Mouse (Mus musculus) testis, postnatal 14 days (tissue): Measurements from ENCODE around the gene Kcnj6.

Source experiments
- DNase-seq: peaks from one replicate; pipeline ENCODE4 v3.0.0; 2021; ENCODE audit warnings: low spot score

The Kcnj6 gene

DNA sequence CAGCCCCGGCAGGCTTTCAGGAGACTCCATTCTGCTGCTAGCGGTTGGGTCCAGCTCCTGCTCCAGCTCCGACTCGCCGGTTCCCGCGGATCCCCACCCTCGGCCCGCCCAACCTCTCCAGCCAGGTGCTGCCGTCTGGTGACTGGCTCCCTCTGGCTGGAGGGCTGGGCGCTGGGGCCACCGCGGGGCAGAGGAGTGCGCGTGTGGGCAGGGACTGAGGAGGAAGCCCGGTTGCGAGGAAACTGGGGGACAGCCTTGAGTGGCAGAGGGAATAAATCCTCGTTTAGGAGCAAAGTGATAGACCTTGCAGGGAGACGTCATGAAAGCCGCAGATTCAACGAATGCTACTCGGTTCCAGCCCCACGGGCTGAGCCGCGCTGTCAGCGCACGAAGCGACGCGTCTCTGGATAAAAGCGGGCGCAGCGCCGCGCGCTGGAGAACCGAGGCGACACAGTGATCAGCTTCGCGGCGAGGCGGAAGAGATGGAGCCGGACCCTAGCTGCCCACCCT, at the start of gene Kcnj6:
TSS of gene Kcnj6 (minus strand) at position 362 of the 510 bp plus-strand sequence.
- DNase-seq, result no peak

DNA sequence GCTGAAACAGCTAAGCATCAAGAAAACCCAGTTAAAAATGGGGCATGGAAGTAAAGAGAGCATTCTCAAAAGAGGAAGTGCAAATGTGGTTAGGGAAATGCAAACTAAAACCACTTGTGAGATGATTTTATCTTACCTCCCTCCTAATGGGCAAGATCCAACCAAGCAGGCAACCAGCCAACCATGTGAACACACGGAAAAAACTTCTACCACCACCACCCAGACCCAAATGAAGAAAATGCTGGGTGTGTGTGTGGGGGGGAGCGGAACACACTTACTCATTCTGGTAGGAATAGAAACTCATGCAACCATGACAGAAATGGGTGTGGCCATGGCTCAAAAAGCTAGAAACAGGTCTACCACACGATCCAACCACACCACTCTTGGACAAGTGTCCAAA, 12.4 kb upstream of the Kcnj6 start:
- no peak for DNase-seq

DNA sequence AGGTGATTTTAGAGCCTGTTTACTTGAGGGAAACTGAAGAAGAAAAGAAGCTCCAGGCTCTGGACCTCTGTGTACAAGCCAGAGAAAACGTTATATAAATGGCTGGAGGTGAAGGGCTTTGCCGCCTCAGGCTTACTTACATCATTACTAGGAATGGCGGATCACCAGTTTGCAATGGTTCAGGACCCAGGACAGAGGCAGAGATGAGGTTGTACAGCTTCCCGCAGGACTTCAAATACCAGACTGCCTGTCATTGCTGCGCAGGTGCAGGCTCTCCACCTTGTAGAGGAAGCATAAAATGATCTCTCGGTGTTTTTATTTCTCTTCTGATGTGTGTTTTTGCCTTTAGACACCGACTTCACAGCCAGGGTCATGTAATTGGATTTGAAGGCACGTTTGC, 7.1 kb upstream of the Kcnj6 start:
- DNase-seq, result no peak

DNA sequence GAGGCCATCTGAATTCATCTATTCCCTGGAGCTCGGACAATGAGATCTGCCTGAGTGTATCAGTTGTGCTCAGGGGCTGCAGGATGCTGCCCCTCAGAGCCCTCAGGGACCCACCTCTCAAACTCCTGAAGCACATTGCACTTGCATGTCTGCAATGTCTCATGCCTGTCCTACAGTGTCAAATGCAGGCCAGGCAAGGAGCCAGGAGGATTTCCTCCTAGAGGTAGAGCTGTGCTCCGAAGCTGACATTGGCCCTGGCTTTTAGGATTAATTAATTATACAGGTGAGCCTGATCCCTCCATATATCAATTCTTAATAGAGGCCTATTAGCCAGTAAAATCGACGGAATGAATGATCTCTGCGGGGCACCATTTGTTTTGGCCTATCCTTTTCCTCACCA, 2.0 kb upstream of the Kcnj6 start:
- no peak for DNase-seq

DNA sequence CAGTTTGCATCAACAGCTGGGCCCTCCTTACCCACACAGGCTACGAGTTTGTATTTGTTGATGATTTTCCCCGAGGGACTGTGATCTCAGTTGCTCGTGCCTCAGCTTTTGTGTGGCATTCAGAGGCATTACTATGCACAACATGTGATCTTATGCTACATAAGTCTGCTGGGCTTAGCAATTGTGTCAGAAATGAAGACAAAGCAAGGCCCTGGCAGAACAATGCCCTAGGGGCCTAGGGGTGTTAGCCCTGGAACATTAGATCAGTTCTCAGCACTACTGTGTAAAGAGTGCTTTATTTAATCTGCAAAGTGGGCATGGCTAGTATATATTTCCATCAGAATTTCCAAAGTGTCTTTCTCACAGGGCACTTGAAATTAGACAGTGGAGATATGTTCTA, 1.5 kb upstream of the Kcnj6 start:
- no peak for DNase-seq

DNA sequence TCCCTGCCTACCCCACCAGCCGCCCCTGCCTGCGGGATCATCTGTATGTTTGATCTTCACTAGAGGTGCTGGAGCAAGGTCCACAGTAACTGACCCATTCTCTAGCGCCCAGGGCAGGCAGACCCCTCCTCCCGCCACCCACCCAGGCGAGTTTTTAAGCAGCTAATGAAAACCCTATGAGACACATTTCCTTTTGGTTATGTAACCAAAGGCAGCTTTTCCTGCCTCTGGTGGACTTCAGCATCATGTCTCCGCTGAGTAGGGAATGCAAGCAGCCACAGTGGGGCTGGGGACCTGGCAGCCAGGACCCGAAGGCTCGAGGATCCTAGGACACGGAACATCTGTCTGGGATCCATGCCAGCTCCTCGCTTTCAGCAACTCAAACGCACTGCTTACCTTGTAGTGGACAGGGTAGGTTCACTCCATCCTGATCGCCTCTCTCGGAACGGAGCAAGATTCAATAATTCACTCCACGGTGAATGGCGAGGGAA, 665 bp downstream of the Kcnj6 start:
- no peak for DNase-seq

DNA sequence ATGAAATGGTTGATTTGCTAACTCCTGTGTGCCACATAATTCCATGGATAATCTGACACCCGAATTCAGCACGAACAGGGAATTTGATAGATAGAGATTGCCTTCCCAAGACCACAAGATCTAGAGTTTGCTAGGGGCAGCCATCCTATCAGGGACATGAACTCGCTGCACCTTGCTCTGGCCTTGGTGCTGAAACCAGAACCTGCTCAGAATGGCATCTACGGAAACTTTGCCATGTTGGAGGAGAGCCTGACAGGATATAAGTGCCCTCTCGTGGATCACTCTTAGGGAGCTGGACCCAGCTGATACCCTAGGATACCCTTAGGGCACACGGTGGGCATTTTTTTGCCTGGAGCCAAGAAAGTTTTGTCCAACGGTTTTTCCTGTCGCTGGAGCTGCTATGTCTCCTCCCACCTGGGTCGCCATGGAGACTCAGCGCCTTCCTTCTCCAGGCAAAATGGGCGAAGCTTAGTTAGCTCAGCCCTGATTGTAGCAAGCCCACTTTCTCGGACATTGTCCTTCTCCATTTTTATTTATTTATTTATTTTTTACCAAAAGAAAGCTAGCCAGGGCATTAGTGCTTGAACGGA, 1.9 kb downstream of the Kcnj6 start:
- peak; percentile 39 for DNase-seq

DNA sequence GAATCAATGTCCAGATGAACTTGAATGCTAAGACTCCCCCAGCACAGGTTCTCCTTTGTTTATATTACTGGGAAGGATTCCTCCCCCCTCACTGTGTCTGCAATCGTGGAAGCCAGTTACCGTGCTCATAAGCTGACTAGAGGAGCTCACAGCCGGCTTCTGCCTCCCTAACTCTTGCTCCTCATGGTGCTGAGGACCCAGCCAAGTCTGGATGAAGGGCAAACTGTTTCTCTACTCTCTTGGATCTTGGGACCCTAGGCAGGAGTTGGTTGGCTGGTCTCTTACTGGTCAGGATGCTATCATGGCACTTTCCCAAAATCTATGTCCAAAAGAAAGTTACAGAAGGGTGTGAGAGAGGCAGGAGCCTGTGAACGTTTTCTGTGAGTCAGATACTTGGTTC, 2.6 kb downstream of the Kcnj6 start:
- DNase-seq, result no peak

DNA sequence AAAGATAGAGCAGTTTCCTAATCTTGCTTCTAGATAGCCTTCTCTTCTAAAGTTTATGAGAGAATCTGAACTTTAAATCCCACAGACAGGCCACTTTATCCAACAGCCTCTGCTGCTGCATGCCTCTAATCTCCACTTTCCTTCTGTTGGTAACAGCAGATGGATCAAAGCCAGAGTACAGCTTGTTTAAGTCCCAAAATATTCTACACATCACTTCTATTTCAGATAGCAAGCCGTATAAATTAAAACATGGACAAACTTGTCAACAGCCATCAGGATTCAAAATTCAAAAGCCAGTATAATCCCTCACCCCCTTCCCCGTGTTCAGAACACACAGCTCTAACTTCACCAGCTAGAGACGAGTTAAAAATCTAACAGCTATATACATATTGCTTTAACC, 3.4 kb downstream of the Kcnj6 start:
- DNase-seq, result no peak

DNA sequence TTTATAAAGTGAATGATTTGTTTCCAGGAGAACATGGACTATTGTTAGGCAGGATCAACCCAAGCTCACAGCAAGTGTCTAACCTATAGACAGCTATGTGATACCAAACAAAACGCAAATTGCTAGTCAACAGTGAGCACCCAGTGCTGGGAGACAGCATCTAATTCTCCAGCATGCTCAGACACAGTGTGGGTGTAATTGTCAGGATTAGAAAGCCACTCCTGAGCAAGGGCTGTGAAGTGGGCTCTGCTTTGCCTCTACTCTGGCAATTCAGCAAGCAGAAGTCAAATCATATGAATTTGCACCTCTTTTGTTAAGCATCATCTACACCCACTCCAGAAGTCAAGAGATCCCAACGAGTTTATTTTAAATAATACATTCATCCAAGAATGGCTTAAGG, 7.4 kb downstream of the Kcnj6 start:
- no peak for DNase-seq

DNA sequence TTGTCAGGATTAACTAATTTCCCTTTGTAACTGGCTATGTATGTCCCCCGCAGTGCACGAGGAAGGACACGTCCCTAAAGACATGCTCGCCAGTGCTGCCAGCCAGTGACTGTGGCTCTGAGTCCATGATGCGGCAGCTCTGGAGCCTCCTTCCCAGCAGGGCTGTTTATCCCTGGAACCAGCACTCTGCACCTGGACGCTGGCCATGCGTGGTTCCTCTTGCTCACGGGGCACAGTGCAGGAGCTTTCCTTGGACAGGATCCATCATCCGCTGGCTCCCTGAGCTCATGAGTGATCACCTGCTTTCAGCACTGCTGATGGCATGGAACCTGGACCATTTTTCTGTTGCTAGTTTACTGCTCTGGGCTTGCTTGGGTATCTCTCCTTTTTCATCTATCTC, 10.8 kb downstream of the Kcnj6 start:
- DNase-seq, result no peak

DNA sequence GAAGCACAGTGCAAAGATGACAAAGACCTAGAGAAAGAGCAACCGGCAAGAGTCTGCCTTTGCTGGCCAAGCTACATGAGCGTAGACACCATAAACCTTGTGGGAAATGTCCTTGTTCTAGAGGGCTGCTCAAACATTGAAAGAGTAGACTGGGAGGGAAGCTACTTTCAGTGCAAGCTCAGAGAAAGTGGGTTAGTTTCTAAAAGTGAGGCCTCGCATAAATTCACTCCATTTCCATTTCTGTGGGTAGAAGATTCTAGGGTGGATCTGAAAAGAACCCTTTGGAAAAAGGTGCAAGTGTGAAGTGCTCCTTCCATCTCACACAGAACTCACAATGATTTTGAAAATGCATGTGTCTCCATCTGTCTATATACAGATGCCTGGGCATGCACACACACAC, 13.2 kb downstream of the Kcnj6 start:
- DNase-seq, result no peak

DNA sequence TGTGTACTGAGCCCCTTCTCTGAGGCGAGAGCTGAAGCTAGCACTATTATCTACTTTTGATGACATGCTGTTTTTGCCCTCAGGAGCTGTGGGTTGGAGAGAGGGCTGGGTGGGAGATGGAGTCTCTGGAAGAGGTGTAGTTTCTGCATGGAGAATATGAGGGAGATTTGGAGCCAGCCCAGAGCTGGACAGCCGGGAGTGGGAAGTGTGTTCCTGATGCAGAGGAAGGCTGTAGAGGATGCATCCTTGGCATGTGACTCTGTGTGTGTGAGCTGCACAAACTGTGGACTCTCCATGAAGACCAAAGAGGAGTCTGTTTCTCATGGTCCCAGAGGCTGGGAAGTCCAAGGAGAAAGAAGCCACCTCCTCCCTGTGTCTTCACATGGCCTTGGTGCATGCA, 17.1 kb downstream of the Kcnj6 start:
- DNase-seq, result no peak

DNA sequence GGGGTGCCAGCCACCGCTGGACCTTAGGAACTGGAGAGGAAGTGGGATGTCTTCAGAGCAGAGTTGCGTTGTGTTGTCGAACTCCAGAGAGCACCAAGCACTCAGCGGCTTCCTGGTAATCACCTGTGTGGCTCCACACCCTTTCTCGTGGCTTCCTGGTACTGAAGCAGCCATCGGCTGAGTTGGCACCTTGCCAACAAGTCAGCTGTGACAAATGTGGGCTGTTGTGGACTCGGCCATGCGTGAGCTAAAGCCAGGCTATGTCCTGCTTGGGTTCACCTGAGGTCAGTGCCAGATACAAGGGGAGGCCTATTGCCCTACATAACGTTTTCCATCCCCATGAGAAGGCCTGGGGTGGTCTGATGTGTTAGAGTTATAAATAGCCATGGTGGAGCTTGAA, 18.0 kb downstream of the Kcnj6 start:
- no peak for DNase-seq

DNA sequence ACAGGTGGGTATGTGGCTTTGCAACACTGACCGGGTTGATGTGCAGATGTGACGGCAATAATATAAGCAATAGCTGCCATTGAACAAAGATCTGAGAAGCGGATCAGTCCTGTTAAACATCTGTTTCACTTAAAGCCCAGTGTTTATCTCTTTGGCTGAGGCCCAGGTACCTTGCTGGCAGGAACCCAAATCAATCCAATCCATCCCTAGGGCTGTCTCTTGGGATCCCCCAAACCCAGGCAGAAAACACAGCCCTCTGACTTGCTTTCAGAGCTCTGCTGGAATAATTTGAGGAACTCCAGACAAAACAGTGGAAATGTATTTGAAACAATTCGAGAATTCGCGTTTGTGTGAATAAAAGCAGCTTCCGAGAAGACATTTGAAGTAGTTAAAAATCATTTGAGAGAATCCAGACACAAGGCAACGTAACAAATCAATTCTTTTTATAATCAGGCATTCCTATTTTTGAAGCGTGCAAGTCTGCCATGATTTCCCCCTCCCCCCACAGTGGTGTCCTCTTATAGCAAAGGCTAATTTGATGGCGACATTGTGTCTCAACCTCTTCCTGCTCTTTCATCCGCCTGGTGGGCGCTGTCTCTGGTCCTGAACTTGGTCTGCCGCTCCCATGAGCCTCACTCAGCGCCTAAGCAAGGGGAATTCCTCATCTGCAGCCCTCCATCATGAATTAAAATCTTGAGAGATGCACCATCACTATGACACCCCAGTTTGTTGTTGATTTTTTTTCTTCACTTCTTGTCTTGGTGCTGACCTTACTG, 25.2 kb downstream of the Kcnj6 start:
- DNase-seq, result peak; percentile 57

DNA sequence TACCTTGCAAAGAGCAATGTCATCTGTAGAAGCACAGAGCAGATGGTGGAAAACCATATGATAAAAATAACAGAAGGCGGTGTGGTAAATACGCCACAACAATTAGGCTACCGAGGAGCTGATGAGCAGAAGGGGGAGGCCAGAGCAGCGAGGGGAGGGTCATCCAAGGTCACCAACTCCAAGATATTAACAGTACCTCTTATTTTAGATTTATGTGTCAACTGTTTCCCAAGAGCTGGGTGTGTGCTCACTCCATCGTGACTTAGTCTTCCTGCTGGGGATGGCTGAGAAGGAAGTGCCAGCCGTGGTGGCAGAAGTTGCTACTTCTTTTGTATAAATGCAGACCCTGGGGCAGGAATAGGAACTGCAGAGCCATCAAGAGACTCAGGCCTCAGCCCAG, 28.6 kb downstream of the Kcnj6 start:
- no peak for DNase-seq

DNA sequence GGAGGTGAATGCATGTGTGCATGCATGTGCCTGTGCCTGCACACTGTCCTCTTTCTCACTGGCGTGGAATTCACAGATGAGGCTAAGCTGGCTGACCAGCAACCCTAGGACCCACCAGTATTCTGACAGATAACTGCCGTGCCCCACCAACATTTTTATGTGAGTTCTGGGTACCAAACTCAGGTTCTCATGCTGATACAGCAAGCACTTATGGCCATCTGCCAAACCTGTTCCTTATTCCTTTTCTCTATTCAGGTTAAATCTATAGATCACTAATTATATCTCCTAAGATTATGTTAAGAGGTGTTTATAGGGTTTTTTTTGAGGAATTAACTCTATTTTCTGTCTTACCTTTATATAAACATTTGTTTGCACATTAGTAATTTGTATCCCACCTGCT, 29.0 kb downstream of the Kcnj6 start:
- no peak for DNase-seq

DNA sequence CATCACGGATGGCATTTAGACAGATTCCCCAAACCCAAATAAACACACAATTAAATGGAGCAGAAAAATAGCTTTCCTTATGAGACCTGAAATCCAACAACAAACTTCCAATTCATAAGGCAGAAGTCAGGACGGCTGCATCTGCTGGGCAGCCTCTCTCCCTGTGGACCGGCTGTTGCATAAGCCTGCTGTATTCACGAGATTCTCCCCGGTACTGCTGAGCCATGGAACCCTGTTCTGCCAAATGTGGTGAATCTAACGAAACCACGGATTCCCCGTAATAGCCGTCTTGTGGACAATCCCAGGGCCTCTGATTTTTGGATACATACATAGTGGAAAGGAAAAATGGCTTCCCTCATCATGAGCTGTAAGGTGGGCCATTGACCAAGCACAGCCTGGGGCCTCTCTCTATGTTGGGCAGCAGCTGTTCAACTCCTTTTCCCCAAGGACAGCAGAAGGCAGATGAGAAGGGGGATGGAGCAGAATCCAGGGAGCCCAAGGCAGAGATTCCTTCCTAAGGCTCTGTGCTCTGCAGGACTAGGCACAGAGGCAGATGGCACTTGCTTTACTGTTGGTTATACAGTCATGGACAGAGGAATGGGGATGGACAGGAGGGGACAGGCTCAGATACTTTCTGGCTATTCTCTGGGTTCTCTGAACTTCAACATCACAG, 40.2 kb downstream of the Kcnj6 start:
- no peak for DNase-seq

DNA sequence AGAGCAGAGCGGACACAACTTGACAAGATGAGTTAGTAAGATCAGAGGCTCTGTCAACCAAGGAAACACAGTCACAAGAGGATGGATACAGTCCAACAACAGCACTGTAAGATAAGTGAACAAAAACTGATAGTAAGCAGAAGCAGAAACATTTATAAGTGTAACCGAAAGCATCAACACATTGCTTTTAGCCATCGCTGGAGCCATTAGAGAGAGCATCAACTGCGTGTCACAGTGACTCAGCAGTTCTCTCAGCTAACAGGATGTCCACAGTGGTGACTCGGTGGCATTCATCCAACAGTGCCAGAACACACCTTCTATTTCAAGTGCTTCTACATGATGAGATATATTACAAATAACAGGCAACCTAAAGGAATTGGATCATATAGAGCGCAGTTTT, 41.1 kb downstream of the Kcnj6 start:
- no peak for DNase-seq

DNA sequence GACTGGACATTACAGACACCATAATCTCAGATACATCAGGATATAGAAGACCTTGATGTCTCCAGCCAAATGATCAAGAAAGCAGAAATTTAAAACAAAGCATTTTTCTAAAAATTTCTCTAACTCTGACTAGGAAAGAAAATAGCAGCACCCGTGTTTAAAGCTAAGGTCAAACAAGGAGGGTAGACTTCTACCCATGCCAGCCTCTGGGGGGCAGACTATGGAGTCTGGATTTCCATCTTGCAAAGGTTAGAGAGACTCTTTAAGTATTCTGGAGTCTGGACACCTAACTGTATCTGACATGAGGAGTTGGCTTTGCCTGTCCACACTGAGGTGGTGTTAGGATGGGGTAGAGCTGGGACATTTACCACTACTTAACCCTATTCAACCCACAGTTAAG, 44.2 kb downstream of the Kcnj6 start:
- DNase-seq, result no peak

DNA sequence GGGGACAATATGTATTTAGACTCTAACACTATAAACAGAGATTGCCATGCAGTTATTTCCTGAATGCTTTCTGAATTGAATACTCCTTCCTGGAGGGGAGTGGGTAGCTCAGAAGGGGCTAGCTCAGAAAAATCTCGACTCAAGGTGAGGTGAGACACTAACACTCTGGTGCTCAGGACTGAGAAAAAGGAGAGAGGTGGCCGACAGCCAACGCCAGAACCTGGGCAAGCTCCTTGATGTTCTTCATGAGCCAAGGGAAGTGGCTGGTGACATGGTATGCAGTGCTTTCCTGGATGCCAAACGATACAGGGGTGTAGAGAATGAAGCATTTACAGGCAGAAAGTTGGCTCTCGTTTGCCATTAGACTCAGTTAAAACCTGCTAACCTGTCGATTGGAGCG, 48.3 kb downstream of the Kcnj6 start:
- DNase-seq, result no peak

DNA sequence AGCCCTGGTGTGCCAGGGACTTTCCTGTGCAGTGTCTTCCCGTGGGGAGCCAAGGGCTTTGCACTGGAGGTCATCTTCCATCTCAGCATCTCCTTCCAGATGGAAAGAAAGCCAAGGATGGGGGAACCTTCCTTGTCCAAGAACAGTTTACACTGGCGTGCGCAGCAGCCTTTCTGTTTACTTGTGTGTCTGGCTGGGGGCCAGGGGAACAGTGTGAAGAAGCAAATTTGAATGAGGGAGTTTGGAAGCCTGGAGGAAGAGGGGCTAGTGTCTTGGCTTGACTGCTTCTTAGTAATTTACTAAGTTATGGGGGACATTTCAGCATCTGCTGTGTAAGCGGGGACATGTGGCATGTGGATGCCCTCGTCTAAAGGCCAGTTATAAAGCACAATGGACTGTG, 50.7 kb downstream of the Kcnj6 start:
- no peak for DNase-seq

DNA sequence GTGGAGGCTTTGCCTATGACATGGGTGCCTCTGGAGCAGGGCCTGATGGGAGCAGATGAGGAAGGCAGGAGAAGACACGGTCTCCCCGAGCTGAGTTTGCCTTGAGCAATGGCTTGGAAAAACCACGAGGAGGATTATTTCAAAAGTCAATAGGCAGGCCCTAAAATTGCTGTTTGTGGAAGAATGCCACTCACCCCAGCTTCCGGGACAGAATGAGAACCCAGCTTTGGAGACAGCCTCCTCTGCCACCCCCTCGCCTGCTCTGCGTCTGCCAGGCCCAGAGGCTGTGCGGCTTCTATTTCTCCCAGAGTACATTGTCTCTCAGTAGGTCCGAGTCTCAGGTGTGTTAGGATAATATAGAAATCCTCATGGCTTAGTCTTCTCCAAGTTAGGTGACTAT, 64.8 kb downstream of the Kcnj6 start:
- DNase-seq, result no peak
